Mouse (Mus musculus) cerebellum, adult 11-12 months (tissue): ENCODE measurements around the gene Cdk5rap3.

Experiments used
- DNase-seq: peaks from one replicate; pipeline ENCODE4 v3.0.0; 2022

Cdk5rap3 gene

DNA sequence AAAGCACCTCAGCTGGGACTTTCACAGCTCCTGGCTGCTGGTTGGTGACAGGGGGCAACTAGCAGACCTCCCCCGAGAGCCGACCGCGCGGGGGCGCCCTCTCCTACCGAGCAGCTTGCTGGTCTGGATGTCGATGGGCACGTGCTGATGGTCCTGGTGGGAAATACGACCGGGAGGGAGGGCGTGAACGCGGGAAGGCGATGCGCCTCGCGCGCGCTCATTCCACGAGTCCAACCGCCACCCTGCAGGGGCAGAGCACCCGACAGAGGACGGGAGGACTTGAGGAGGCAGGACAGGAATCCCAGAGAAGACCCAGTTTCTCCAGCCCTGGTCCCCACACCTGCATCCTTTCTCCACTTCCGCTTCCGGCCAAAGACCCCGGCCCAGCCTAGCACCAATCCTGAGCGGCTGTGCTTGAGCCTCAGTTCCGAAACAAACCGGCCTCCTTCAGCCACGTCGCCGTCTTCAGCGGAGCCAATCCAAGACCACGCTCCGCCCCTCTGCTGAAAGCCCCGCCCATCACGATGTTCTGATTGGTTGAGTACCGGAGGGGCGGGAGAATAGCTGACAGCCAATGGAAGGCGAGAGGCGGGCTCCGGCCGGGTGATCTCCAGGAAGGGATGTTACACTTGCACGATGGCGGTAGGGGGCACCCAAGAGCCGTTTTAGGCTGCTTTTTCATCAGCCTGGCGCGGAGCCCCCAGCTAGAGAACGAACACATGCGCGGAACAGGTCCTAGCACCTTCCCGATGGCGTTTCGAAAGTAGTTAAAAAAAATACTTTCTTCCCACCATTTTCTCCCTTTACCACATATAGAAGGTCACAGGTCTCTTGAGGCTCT, at the start of gene Cdk5rap3:
TSS of gene Cdk5rap3 (minus strand) at position 453 of the 841 bp plus-strand sequence.
- DNase-seq: peak; percentile 98

DNA sequence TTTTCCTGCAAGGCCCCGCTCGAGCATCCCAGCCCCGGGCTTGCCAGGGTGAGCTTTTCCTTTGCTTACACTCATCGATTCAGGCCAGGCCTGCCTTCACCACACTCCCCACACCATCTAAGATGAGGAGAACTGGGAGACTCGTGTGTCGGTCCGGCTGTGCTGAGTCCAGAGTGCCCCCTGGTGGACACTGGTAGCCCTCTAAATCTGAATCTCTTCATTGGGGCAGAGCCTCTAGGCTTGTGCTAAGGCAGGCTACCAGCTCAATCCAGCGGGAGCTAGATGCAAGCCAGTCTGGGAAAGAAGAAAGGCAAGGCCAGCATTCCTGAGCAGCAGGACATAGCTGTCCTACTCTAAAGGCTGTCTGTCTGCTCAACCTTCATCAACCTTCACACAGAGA, 47.3 kb upstream of the Cdk5rap3 start:
- peak; percentile 87 for DNase-seq

DNA sequence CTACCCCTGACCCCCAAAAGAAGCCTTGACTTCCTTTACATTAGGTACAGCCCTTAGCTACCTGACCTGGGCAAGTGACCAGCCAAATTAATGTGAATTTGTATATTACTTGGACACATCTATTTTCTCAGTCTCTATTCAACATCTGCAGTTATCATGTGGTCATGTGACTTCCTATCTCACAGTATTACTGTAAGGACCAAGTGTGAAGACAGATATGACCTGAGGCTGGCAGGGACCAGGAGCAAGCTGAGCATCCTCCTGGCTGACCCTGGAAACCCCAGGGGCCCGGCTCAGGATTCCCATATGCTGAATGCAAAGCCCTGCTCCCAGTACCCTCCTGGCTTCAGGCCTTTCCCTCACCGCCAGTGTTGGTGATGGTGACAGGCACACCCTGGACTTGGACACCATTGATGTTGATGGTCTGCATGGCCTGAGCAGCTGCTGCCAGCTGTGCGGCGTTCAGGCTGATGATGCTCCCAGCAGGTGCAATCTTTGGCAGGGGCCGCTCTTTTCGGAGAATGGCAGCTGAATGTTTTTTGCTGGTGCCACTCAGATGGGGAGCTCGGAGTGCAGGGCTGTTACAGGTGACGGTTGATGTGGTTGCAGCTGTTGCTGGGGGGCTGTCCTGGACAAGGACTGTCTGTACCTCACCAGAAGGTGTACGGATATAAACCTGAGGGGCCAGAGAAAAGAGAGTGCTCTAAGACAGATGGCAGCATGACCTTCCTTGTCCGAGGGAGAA, 40.9 kb upstream of the Cdk5rap3 start:
- DNase-seq: no peak

- no peak for DNase-seq
These were observed 39.9 kb upstream of the Cdk5rap3 start for GRCm38 (mm10) chr11:96956009-96956724.

GRCm38 (mm10) chr11:96955094-96955493, 38.8 kb upstream of the Cdk5rap3 start:
- no peak for DNase-seq

- DNase-seq: no peak
These were observed 36.6 kb upstream of the Cdk5rap3 start for GRCm38 (mm10) chr11:96952896-96953295.

GRCm38 (mm10) chr11:96952426-96952825, 36.1 kb upstream of the Cdk5rap3 start:
- no peak for DNase-seq

- DNase-seq: no peak
These were observed 34.5 kb upstream of the Cdk5rap3 start for GRCm38 (mm10) chr11:96950767-96951166.

DNA sequence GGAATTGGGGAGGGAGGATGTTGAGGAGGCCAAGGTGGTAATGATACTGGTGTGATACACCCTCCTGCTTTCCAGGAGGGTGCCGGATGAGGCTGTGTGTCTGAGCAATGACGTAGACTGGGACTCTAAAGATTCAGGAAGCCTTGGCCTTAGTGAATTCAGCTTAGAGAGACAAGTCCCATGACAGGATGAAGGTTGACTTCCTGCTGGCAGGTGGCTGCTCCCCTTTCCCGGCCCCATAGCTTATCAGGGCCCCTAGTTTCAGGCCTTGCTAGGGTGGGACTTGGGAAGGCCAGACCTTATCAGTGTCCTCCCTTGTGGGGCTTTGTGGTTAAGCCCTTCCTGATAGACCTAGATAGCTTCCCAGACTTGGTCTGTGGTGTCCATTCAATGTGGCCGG, 31.6 kb upstream of the Cdk5rap3 start:
- DNase-seq: no peak

DNA sequence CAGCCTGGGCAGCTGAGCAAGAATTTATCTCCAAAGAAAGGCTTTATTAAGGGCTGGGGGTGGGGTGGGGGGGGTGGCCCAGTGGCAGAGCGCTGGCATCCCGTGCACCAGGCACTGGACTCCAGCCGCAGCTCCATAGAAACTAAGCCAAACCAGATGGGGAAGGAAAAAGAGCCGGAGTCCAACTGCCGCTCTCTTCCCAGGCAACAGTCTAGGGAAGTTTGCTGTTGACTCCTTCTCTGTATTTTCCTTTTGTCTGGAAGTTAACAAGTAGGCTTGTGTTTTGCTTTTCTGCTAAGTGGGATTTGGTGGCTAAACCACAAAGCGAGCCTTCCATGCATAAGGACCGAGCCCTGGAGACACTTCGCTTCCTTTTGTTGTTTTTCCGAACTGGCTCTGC, 30.2 kb upstream of the Cdk5rap3 start:
- no peak for DNase-seq

GRCm38 (mm10) chr11:96944844-96945580, 28.7 kb upstream of the Cdk5rap3 start:
- no peak for DNase-seq

DNA sequence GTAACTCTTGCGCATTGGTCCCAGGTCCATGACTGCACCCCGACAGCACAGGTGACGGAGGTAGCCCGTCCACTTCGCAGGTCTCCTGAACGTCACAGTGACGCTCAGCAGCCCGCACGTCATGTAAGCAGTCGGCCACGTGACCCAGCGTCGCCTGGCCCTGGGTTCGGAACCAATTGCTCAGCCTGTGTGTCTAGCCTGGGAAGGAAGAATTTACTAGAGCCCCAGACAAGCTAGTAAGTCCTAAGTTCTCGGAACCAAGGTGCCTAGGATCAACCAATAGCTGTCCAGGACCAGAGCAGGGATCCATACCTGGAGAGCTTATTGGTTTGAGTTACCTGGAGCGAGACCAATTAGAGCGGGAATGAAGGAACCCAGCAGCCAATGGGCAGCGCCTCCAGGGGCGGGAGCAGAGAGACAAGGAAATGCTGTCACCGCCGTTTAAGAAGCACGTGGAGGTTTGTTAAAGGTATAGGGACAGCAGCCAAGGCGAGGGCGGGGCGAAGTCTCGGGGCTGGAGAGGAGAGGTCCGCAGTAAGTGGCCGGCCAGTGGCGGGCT, 27.5 kb upstream of the Cdk5rap3 start, which contains the start of gene Pnpo:
TSS of gene Pnpo (minus strand) at position 241 of the 559 bp plus-strand sequence.
- peak; percentile 95 for DNase-seq

DNA sequence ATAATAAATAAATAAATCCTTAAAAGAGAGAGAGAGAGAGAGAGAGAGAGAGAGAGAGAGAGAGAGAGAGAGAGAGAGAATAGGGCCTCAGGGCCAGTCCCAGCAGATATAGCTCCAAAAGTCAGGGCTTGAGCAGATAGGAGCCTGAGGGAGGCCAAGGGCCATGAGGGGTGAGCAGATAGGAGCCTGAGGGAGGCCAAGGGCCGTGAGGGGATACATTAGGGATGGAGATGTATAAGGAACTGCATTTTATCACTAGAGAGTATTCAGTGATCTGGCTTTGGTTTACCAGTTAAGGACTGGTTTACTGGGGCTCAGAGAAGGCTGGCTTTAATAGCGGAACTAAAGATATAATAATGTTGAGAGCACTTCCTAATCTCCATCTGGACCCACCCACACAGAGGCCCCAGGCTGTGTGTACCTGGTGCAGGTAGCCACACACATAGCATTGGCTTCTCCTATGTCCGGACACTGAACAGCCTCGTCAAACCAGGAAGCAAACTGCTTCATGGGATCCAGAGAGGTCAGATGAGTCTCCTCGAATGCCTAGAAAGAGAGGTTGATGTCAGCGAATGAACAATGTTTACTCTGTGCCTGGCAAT, 25.8 kb upstream of the Cdk5rap3 start:
- no peak for DNase-seq

- DNase-seq: no peak
These were observed 24.5 kb upstream of the Cdk5rap3 start for GRCm38 (mm10) chr11:96940578-96941465.

GRCm38 (mm10) chr11:96938426-96938800, 22.1 kb upstream of the Cdk5rap3 start:
- DNase-seq: no peak

DNA sequence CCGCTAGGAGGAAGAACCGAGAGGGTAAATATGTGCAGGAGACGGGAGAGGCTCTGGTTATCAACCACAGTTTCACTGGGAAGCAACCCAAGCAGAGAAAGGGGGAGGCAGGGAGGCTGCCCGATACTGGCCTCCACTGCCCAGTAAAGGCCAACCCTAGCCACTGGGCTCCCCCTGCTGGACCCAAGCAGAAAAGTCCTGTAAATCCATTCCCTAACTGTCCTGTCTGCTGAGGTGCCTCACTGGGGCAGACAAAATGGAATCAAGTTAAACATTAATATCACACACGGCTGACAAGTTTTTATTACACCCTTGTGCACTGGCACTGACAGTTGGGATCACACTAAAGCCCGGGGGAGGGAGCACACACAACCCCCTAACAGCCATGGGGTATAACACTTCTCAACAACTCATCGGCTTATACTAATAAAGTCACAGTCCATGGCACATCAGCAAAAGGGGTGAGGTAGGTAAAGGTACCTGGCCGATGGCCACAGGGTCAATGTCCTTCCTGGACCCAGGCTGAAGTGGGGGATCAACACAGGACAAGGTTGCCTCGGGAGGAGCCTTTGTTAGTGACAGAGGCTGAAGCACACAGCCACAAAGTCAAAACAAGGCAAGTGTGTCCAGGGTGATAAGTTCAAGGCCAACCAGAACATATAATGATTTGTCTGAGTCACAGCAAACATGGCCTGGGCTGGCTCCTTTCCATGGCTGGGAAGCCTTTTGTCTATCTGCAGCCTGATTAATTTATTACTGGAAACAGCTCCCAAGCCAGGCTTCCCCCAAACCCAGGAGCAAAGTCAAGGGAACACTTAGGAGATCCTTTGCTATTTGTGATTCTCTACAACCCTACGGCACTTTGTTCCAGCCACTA, 21.5 kb upstream of the Cdk5rap3 start:
- DNase-seq: no peak

DNA sequence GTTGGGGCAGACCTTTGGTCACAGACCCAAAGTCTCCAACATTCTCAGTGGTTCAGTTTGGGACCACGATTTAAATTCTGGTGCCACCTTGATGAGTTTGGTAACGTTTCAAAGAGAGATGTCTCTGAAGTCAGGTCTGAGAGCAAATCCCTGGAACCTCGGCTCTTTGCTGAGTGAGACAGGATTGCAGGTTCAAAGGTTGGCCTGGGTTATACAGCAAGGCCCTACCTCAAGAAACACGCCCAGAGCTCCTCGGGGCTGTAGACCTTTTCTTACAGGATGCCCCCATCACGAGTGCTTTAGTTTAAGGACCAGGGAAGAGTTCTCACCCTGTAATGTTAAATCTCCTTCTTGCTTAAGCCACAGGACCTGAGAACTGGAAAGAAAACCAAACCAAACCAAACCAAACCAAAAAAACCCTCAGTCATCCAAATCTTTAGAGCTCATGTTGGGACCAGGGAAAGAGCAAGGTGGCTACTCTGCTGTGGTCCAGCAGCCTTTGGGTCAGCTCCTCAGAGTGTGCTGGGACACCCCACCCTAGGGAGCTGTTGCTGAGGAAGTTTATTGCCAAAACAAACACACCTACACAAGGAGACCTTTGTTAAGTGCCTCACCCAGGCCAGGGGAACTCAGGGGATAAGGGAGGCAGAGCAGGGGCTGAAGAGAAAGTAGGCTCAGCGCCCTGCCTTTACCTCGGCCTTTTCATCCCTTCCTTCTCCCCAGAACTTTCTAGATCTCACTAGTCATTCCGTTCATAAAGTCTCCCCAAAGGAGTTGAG, 19.8 kb upstream of the Cdk5rap3 start:
- no peak for DNase-seq

GRCm38 (mm10) chr11:96934921-96935356, 18.6 kb upstream of the Cdk5rap3 start:
- no peak for DNase-seq
